Mouse (Mus musculus): ENCODE measurements around the gene Gm6592.
A peak's percentile ranks its signal among the peaks of the same experiment; 100 is the strongest.
"Not testable (repeated sequence)": the region's sequence is repeated elsewhere in the genome, so short reads cannot be mapped to it uniquely, and the experiment has no call there.

Gm6592 gene

DNA sequence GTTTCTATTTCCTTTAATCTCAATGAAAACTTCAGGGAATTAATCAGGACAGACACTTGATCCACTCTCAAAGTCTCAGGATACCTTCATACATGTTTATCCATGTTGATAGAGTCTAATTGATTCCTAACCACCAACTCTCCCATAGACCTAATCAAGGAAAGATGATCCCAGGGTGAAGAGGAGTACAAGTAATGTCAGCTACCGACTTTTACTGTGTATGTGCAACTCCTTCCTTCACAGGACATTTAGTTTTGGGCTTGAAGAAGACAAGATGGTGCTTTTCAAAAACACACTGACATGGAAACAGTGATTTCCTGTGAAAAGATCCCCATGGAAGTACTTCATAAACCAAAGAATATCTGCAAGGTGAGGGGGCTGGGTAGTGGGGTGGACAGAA is at the start of gene Gm6592:
TSS of gene Gm6592 (plus strand) at position 301 of the 400 bp plus-strand sequence.
- no peak for DNase-seq (ENCODE audit: low spot score in 2 of 2)

DNA sequence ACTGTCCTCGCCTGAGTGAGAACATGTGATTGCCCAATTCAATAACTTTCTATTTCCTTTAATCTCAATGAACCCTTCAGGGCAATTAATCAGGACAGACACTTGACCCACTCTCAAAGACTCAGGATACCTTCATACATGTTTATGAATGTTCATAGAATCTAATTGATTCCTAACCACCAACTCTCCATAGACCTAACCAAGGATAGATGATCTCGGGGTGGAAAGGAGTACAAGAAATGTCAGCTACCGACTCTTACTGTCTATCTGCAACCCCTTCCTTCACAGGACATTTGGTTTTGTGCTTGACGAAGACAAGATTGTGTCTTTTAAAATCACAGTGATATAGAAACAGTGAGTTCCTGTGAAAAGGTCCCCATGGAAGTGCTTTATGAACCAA is 40.4 kb upstream of the Gm6592 start, which contains the start of gene Ssxb5:
TSS of gene Ssxb5 (plus strand) at position 301 of the 400 bp plus-strand sequence.
- not testable (repeated sequence) for DNase-seq (ENCODE audit: low spot score in 2 of 2)

DNA sequence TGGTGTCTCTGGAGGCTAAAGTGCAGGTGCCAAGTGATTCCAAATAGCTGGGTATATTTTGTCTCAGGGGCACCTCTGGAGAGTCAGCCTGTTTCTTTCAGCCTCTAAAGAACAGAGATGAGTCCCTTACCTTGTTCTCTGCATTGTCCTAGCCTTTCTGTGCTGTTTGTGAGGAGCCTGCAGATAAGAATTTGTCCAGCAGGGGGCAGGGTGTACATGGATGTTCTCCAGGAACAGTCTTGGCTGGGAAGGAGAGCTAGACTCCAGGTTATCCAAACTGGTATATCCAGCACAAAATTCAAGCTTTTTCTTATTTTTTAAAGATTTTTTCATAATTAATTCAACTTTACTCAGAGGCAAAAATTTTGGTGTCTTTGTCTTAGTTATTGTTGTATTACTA is 11.8 kb upstream of the Gm6592 start:
- no peak for DNase-seq (ENCODE audit: low spot score in 2 of 2)

DNA sequence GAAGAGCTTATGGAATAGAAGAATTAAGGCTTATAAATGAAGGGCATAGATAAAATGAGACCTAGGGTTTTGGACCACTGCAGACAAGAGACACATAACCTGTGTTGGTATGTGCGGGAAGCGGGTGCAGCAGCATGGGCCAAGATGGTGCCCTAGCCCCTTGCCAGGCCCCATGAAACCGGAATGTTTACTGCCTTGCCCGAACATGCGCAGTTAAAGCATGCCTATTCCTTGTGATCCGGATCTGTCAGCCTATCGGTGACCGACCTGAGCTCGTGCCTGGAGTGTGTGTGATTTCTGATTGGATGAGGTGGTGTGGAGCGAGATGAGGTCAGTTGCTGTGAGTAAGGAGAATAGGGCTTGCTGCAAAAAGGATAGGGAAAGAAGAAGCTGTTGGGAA is 8.7 kb downstream of the Gm6592 start:
- DNase-seq (ENCODE audit: low spot score in 2 of 2), result no peak

DNA sequence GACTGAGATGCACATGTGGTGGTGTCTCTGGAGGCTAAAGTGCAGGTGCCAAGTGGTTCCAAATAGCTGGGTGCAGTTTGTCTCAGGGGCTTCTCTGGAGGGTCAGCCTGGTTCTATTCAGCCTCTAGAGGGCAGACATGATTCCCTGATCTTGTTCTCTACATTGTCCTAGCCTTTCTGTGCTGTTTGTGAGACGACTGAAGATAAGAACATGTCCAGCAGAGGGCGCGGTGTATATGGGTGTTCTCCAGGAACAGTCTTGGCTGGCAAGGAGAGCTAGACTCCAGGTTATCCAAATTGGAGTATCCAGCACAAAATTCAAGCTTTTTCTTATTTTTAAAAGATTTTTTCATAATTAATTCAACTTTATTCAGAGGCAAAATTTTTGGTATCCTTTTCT is 20.5 kb downstream of the Gm6592 start:
- peak; percentile 6 to 9 for DNase-seq (ENCODE audit: low spot score in 2 of 2)

DNA sequence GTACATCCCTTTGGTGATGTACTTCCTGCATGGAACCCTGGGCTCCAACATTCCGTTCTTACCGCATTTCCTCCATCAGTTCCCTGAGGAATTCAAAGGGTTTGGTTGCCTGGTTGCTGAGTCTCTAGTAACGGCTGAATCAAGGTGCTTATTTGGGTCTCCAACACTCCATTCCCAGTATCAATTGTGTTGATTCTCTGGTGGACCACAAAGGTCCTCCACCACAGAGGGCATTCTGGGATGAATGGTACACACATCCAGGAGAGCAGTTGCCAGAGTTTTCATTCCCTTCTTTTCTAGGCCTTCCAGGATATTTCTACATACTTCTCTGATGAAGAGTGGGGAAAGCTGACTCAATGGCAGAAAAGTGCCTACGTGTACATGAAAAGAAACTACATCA is 30.2 kb downstream of the Gm6592 start, which contains the start of gene Gm5751:
TSS of gene Gm5751 (plus strand) at position 301 of the 400 bp plus-strand sequence.
- DNase-seq (ENCODE audit: low spot score in 2 of 2), result not testable (repeated sequence)

DNA sequence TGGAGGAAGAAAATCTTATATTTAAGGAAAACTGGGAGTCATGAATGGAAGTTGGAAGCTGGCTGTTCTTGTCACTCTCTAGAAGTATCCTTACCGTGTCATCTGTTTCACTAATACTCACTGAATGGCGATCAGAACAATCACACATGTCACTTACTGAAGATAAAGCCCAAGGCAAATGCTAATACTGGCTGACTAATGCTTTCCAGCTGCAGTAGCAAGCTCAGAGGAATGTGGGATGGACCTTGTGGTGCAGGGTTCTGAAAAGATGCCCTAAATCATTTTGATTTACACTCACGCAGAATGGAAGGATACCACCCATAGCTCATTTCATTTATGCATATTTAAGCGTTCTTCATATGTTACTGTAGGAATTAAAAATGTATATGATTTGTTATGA is 40.5 kb downstream of the Gm6592 start:
- DNase-seq (ENCODE audit: low spot score in 2 of 2), result no peak

DNA sequence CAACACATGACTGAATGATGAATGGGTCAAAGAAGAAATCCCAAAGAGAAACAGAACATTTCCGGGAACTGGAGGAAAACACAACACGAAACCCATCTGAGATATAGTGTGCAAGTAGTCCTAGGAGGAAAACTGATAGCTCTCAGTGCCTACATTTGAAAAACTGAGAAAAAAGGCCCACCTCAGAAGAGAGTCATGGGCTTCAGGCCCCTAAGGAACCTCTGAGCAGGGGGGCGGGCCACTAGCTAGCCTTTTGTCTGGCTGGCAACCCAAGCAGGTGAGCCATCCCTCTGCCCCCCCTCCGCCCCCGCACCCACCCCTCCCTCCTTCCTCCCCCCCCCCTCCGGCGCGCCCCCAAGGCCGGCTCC is 48.2 kb downstream of the Gm6592 start:
- no peak for DNase-seq (ENCODE audit: low spot score in 2 of 2)

DNA sequence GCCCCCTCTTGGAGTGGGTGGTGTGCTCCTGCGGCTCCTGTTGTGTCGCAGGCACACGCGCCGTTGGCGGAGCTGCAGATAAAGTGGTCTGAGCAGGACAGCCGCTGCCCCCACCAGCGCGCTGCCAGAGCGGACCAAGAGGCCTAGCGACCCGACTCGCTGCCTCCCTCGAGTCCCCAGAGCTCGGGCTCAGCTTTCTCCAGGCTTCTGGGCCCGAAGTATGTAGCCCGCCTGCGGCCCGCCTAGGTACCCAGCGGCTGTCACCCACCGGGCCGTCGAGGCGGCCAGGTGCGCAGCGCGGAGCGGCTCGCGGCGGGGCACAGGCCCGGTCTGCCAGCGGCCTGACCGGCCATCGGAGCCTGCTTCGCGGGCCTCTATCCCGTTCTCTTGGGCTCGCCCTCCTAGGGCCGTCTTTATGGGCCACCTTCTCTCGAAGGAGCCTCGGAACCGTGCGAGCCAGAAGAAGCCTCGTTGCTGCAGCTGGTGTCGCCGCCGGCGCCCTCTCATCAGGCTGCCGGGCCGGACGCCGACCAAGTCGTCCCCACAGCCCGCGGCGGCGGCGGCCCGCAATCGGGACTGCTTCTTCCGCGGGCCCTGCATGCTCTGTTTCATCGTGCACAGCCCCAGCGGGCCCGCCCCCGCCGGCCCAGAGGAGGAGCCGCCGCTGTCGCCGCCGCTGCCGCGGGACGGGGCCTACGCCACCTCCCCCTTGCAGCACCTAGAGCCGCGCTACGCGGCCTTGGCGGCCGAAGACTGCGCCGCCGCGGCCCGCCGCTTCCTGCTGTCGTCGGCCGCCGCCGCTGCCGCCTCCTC is 48.8 kb downstream of the Gm6592 start, which contains the start of gene B630019K06Rik:
TSS of gene B630019K06Rik (plus strand) at position 40 of the 813 bp plus-strand sequence.
- DNase-seq (ENCODE audit: low spot score in 2 of 2), result peak in 1 of 2 experiments; percentile 10

DNA sequence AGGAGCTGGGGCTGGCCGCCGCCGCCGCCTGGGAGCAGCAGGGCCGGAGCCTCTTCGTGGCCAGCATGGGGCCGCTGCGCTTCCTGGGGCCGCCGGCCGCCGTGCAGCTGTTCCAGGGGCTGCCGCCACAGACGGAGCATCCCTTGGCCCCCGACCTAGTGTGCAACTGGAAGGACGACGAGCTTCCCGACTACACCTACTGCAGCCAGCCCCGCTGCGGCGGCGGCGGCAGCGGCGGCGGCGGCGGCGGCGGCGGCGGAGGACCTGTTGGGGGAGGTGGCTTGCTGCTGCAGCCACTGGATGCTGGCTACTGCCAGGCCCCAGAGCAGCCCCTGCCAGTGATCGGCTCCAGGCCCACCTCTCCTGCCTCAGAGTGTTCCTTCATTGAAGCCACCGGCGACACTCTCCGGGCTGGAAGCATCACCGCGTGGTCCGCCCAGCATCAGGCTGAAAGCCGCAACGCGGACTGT is 49.4 kb downstream of the Gm6592 start:
- DNase-seq (ENCODE audit: low spot score in 2 of 2), result no peak
